In genomic region chr6:143482272-143482671, GRCm38 (mm10) we compare ENCODE assay signal across 18 mouse cellular contexts.
DNase-seq lines count a peak whose midpoint lies in the region; ATAC-seq and TF ChIP-seq lines count a peak whose summit lies in the region.
"Had no signal": no experiment of that assay in that cellular context is flagged by ENCODE, and none has a peak within 500 bp of the region (broad histone marks: within the 10 kb centered on the region; RNA-seq: fewer than 3 reads in every experiment).

No protein-coding gene starts in this region.

- H3K4me3 ChIP-seq in intestine, postnatal 0 days (ENCODE audit: low read depth, low read length) = no peak overlapping the region
- H3K4me3 ChIP-seq in intestine, embryonic 15.5 days (replicated peaks) = no peak overlapping the region
- no peak overlapping the region for H3K4me3 ChIP-seq in lung, postnatal 0 days (ENCODE audit: low read depth, low read length)
- H3K4me3 ChIP-seq in ES-Bruce4 (ENCODE audit: low read depth, low read length) = no peak overlapping the region
- no peak overlapping the region for H3K4me3 ChIP-seq in bone marrow, adult 2 months (replicated peaks; ENCODE audit: control insufficient read depth, low read depth, low read length)
- H3K4me3 ChIP-seq: heart, embryonic 13.5 days; hindbrain, embryonic 10.5 days; limb, embryonic 15.5 days had no signal

- no peak for TF ChIP-seq EP300 in lung, postnatal 0 days (IDR thresholded peaks at IDR 0.05)
- no peak for TF ChIP-seq EP300 in ES-Bruce4 (IDR thresholded peaks at IDR 0.05; ENCODE audit: insufficient read depth, low read depth, low read length)

- ATAC-seq in intestine, postnatal 0 days = no peak
- ATAC-seq in intestine, embryonic 15.5 days = no peak
- ATAC-seq in lung, postnatal 0 days = no peak
- no peak for ATAC-seq in monocyte, adult 5-6 weeks (replicated peaks; ENCODE audit: insufficient number of reproducible peaks, low FRiP score, low TSS enrichment, poor library complexity, severe bottlenecking)
- ATAC-seq: activated CD4-positive, CD25-positive, alpha-beta regulatory T cell, adult 4 months; forebrain, embryonic 16.5 days had no signal

- H3K4me1 ChIP-seq in intestine, postnatal 0 days (replicated peaks; ENCODE audit: control insufficient read depth, insufficient read depth, low read length) = no peaks in the 10 kb centered on the region
- H3K4me1 ChIP-seq in intestine, embryonic 15.5 days (replicated peaks) = no peaks in the 10 kb centered on the region
- H3K4me1 ChIP-seq in lung, postnatal 0 days (ENCODE audit: insufficient read depth, low read depth, low read length) = no peaks in the 10 kb centered on the region
- no peaks in the 10 kb centered on the region for H3K4me1 ChIP-seq in ES-Bruce4 (ENCODE audit: control insufficient read depth, insufficient read depth, low read length)
- no peaks in the 10 kb centered on the region for H3K4me1 ChIP-seq in bone marrow, adult 2 months (ENCODE audit: control insufficient read depth, insufficient read depth, low read length)
- H3K4me1 ChIP-seq: hindbrain, embryonic 10.5 days; limb, embryonic 15.5 days had no signal

- no peak overlapping the region for H3K9ac ChIP-seq in intestine, postnatal 0 days (ENCODE audit: low read depth, low read length)
- no peak overlapping the region for H3K9ac ChIP-seq in intestine, embryonic 15.5 days
- no peak overlapping the region for H3K9ac ChIP-seq in lung, postnatal 0 days (replicated peaks; ENCODE audit: low read depth)
- no peak overlapping the region for H3K9ac ChIP-seq in ES-Bruce4 (ENCODE audit: low read depth, poor library complexity, severe bottlenecking)
- H3K9ac ChIP-seq: heart, embryonic 13.5 days; limb, embryonic 15.5 days had no signal

- DNase-seq in lung, postnatal 0 days (ENCODE audit: low spot score) = no peak
- no peak for DNase-seq in lung, adult 18-20 months
- no peak for DNase-seq in spleen, adult 12 weeks (ENCODE audit: low spot score)
- DNase-seq: cerebellum, adult 8-10 months; gastrocnemius, postnatal 14 days; kidney, adult 18-20 months; right cerebral cortex, adult 18-20 months; thymus, postnatal 14 days had no signal

- TF ChIP-seq POLR2A in ES-Bruce4 (IDR thresholded peaks at IDR 0.05; ENCODE audit: insufficient read depth, low read length) = no peak
- no peak for TF ChIP-seq POLR2A in bone marrow, adult 2 months (IDR thresholded peaks at IDR 0.05; ENCODE audit: borderline replicate concordance, control insufficient read depth, low read depth, low read length)

- H3K4me2 ChIP-seq in intestine, postnatal 0 days (replicated peaks; ENCODE audit: low read depth) = no peak overlapping the region
- no peak overlapping the region for H3K4me2 ChIP-seq in intestine, embryonic 15.5 days (replicated peaks)
- no peak overlapping the region for H3K4me2 ChIP-seq in lung, postnatal 0 days (replicated peaks; ENCODE audit: low read depth, low read length)
- H3K4me2 ChIP-seq: heart, embryonic 13.5 days; limb, embryonic 15.5 days had no signal

- peak; percentile 40 for TF ChIP-seq CTCF in intestine, postnatal 0 days (IDR thresholded peaks at IDR 0.05; ENCODE audit: low read depth)
- peak; percentile 42 for TF ChIP-seq CTCF in lung, postnatal 0 days (IDR thresholded peaks at IDR 0.05)
- peak; percentile 72 for TF ChIP-seq CTCF in ES-Bruce4 (IDR thresholded peaks at IDR 0.05; ENCODE audit: low read depth, low read length)
- 0 out of 2 replicates have a peak, but pooled peaks have one; percentile 18 for TF ChIP-seq CTCF in bone marrow, adult 2 months (IDR thresholded peaks at IDR 0.05; ENCODE audit: control insufficient read depth, insufficient read depth, low read length)

- H3K27ac ChIP-seq in intestine, postnatal 0 days (ENCODE audit: low read depth, low read length) = no peak overlapping the region
- no peak overlapping the region for H3K27ac ChIP-seq in intestine, embryonic 15.5 days
- H3K27ac ChIP-seq in lung, postnatal 0 days (ENCODE audit: low read length) = no peak overlapping the region
- no peak overlapping the region for H3K27ac ChIP-seq in ES-Bruce4 (ENCODE audit: insufficient read depth, low read length)
- H3K27ac ChIP-seq in bone marrow, adult 2 months (ENCODE audit: control insufficient read depth, insufficient read depth, low read depth, low read length, poor library complexity) = no peak overlapping the region
- H3K27ac ChIP-seq: heart, embryonic 13.5 days; hindbrain, embryonic 10.5 days; limb, embryonic 15.5 days had no signal

- no peaks in the 10 kb centered on the region for H3K27me3 ChIP-seq in intestine, postnatal 0 days (replicated peaks; ENCODE audit: control insufficient read depth, insufficient read depth, low read length)
- no peaks in the 10 kb centered on the region for H3K27me3 ChIP-seq in intestine, embryonic 15.5 days (replicated peaks)
- H3K27me3 ChIP-seq in lung, postnatal 0 days (replicated peaks; ENCODE audit: insufficient read depth, low read length) = no peaks in the 10 kb centered on the region
- no peaks in the 10 kb centered on the region for H3K27me3 ChIP-seq in ES-Bruce4 (ENCODE audit: control insufficient read depth, insufficient read depth, low read length, poor library complexity, severe bottlenecking)
- H3K27me3 ChIP-seq: heart, embryonic 13.5 days; limb, embryonic 15.5 days had no signal

- 89% methylated on average over 4 of the region's 4 CpGs for WGBS in intestine, postnatal 0 days
- WGBS in intestine, embryonic 15.5 days = 91% methylated on average over 4 of the region's 4 CpGs
- WGBS in lung, postnatal 0 days = 85% methylated on average over 4 of the region's 4 CpGs
- 87% methylated on average over 4 of the region's 4 CpGs for WGBS in bone marrow, adult 2 months

- no peaks in the 10 kb centered on the region for H3K9me3 ChIP-seq in intestine, postnatal 0 days (ENCODE audit: control insufficient read depth)
- H3K9me3 ChIP-seq in intestine, embryonic 15.5 days = no peaks in the 10 kb centered on the region
- no peaks in the 10 kb centered on the region for H3K9me3 ChIP-seq in lung, postnatal 0 days (ENCODE audit: low read length)
- no peaks in the 10 kb centered on the region for H3K9me3 ChIP-seq in ES-Bruce4 (replicated peaks; ENCODE audit: control insufficient read depth, insufficient read depth, low read length, poor library complexity, severe bottlenecking)
- H3K9me3 ChIP-seq: hindbrain, embryonic 10.5 days; limb, embryonic 15.5 days had no signal

- no peaks in the 10 kb centered on the region for H3K36me3 ChIP-seq in intestine, postnatal 0 days (ENCODE audit: control insufficient read depth, insufficient read depth)
- no peaks in the 10 kb centered on the region for H3K36me3 ChIP-seq in intestine, embryonic 15.5 days
- no peaks in the 10 kb centered on the region for H3K36me3 ChIP-seq in lung, postnatal 0 days (ENCODE audit: insufficient read depth, low read length)
- no peaks in the 10 kb centered on the region for H3K36me3 ChIP-seq in ES-Bruce4 (ENCODE audit: control insufficient read depth, insufficient read depth, low read length, poor library complexity, severe bottlenecking)
- H3K36me3 ChIP-seq: heart, embryonic 13.5 days; hindbrain, embryonic 10.5 days; limb, embryonic 15.5 days had no signal

Comparison
In these comparisons a context has a peak if more than half of its experiments do, and no peak if none do; other contexts are left out.
1. CTCF ChIP-seq: peak in every context shown above with its lines; median percentile 72 in ES-Bruce4; 42 in lung, postnatal 0 days; 40 in intestine, postnatal 0 days; 18 in bone marrow, adult 2 months.